Mouse (Mus musculus): Measurements from ENCODE around the gene Angptl2.
"Not testable (repeated sequence)": the region's sequence is repeated elsewhere in the genome, so short reads cannot be mapped to it uniquely, and the experiment has no call there.

Gene Angptl2

GRCm38 (mm10) chr2:33200368-33201068, 15.4 kb upstream of the Angptl2 start:
- no peak for DNase-seq (ENCODE audit: low read depth, low spot score)

- no peak for DNase-seq (ENCODE audit: low read depth, low spot score)
These were observed 12.6 kb upstream of the Angptl2 start for GRCm38 (mm10) chr2:33203284-33203683.

DNA sequence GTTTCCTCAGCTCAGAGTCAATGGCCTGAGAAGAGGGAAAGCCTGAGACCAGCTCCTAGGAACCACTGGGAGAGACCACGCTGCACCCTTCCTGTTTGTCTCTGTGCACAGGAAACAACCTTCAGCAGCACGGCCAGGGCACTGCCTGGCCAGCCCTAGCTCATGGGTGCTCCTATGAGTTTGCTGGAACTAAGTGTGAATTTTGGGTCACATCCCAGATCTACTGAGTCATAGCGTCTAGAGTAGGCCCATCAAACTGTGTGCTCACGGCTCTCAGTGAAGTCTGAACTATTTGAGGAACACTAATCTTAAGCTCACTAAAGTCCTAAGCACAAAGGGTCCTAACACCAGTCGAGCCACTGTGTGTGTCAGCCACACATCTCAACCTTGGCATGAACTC, 10.9 kb upstream of the Angptl2 start:
- no peak for DNase-seq (ENCODE audit: low read depth, low spot score)

GRCm38 (mm10) chr2:33205939-33206525, 9.8 kb upstream of the Angptl2 start:
- no peak for DNase-seq (ENCODE audit: low read depth, low spot score)

DNA sequence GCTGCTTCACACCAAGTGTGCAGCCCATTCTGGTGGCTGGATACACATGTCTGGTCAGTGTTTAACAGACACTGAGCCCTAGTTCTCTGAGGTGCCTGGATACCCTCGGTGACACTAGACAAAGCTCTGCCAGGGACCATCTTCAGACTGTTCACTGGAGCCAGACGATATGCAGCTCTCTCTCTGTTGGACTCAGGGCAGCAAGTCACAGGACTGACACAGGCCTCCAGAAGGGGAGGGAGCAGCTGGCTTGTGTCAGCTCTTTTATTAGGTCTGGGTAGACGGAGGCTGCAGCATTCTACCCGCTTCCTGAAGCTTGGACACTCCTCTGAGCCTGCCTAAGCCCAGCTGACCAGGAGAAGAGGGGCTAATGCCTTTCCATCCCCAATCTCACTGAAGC, 8.8 kb upstream of the Angptl2 start:
- no peak for DNase-seq (ENCODE audit: low read depth, low spot score)

- DNase-seq (ENCODE audit: low read depth, low spot score) = peak; percentile 18
These were observed 7.7 kb upstream of the Angptl2 start for GRCm38 (mm10) chr2:33208134-33208533.

DNA sequence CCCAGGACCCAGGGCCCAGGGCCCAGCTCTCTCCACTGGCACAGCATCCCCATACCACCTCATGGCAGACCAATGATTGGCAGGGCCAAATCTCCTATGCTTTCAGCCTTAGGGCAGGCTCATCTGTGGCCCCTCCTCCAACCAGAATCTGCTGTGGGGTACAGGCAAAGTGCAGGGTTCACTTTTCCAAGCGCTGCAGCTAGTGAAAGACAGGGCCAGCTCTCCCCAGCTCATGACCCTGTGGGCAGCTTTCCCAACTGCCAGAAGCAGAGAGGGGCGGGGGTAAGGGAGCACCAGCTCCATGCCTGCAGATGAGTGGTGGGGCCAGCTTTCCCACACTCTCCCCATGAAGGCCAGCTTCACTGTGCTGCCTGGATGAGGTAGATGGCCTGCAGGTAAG, 5.0 kb upstream of the Angptl2 start:
- DNase-seq (ENCODE audit: low read depth, low spot score) = no peak

DNA sequence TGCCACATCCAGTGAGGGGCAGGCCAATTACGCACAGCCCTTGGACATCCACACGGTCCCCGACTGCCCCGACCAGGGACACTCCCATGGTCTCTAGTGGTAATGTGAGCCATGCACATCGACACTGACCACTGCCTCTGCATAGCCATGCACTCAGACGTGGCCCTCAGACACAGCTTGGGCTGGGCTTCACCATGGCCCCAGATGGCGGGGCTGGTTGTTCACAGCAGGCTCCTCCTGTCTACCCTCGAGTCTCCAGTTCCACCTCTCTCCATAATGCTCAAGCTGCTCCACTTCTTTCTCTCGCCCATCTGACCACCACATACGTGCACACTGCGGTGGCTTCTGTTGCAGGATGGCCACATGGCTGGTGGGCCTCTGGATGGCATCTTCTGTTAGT, 4.6 kb upstream of the Angptl2 start:
- not testable (repeated sequence) for DNase-seq (ENCODE audit: low read depth, low spot score)

GRCm38 (mm10) chr2:33215177-33215699, 631 bp upstream of the Angptl2 start:
- no peak for DNase-seq (ENCODE audit: low read depth, low spot score)

- peak; percentile 19 for DNase-seq (ENCODE audit: low read depth, low spot score)
These were observed 966 bp downstream of the Angptl2 start for GRCm38 (mm10) chr2:33216645-33217424.

DNA sequence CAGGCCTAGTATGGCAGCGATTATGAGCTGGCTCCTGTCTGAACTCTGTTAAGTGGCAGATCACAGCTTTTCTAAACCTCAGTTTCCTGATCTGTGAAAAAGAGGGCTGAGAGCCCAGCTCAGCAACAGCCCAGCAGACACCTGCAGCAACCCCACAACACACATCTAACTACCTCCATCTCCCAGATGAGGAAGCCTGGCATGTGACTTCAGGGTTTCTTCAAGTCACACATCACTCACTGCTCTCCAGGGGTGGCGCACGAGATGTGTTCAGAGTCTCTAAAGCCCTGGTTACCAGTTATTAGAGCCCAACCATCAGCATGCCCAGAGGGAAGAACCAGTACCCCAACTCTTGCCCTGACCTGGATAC, 1.5 kb downstream of the Angptl2 start:
- peak; percentile 20 for DNase-seq (ENCODE audit: low read depth, low spot score)

GRCm38 (mm10) chr2:33218903-33219625, 3.2 kb downstream of the Angptl2 start:
- peak; percentile 48 for DNase-seq (ENCODE audit: low read depth, low spot score)

GRCm38 (mm10) chr2:33219637-33220036, 3.8 kb downstream of the Angptl2 start:
- DNase-seq (ENCODE audit: low read depth, low spot score) = no peak

DNA sequence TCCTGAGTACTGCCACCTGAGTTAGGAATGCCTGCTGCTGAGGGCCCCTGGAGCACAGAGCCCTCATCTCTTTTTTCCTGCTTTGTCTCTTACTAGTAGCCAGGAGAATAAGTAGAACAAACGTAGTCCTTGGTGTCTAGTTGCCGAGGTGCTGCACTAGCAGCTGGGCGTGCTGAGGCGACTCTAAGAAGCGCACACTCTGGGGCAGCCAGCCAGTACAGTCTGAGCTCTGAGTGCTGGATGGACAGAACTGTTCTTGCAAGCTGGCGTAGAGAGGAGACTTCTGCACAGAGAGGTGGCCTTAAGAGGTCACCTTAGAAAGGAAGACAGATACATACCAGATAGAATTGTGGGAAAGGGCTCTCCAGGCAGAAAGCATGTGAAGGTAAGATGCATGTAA, 4.4 kb downstream of the Angptl2 start:
- no peak for DNase-seq (ENCODE audit: low read depth, low spot score)

GRCm38 (mm10) chr2:33220674-33221338, 4.9 kb downstream of the Angptl2 start:
- DNase-seq (ENCODE audit: low read depth, low spot score) = no peak

DNA sequence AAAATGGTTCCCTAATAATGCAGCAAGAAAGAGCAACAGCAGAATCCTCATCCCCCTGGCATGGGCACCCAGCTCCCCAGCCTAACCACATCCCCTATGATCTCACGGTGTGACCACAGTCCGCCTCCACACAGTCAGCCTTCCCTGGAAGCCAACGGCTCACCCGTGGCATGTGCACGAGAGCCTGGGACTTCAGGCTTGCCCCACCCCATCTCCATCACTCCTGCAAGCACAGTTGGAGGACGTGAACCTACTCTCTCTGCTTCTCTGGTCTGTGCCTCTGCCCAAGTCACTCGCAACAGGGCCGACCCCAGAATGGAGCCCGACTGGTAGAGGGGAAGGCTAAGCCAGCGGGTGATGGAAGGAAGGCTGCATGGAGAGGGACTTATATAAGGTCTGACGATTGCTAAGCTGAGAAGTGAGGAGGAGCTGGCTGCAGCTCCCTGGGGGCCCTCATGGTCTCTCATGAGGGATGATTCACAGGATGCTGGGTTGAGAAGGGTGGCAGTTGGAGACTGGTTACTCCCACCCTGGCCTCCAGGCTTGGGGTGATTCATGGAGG, 5.6 kb downstream of the Angptl2 start:
- no peak for DNase-seq (ENCODE audit: low read depth, low spot score)

DNA sequence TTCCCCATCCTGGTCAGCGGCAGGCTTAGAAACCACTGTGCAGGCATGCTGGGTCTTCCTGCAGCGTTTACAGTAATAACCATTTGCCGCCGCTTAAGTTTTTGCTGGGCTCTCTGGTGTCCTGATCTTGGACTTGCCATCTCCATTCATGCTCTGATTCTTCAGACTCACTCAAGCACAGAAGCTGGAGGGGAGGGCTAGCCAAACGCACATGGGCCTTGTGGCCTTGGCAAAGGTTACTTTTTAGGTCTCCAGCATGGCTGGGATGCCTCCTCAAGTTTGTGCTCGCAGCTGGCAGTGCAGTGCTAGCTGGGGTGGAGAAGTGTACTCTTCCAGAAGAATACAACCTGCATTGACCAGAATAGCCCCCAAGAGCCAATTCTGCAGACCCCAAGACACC, 6.6 kb downstream of the Angptl2 start:
- no peak for DNase-seq (ENCODE audit: low read depth, low spot score)

DNA sequence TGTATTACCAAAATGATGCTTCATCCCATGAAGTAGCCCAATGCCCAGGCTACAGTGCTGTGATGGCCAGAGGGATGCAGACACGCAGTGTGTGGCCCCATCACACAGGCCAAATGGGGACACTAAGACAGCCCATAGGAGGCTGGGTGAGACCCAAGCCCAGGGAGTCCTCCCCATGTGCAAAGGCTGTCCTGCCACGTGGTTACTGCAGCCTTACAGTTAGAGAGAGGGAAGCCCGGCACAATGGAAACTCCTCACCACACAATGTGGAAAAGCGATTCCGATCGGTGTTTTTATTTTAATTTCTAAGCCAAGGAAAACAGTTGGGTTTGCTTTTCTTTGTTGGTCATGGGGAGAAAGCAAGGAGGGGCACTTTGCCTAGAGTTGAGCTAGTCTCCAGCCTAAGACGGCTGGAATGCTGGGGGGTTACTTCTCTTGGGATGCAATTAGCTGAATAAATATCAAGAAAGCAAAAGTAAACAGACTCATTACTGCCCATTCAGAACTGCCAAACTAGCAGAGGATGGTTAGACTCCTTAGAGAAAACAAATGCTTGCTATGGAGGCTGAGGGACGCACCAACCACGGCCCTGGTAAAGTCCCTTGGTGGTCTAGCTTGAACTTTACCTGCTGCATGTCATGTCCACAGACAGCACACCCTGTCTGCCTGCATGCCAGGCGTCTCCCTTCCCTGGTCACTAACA, 7.9 kb downstream of the Angptl2 start:
- DNase-seq (ENCODE audit: low read depth, low spot score) = no peak

DNA sequence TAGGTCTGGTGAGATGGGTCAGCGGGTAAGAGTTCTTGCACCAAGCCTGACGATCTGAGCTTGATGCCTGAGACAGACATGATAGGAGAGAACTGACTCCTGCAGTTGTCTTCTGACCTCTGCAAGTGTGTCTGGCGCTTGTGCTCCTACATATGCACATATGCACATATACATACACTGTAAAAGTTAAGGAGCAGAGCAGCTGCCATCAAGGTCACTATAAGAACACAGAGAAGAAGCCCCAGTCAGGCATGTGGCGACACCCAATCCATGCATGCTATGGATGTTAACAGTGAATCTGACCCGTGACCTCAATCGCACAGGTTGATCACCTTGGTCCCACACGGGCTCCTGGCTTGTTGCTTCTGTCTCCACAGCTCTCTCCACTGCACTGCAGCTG, 10.1 kb downstream of the Angptl2 start:
- DNase-seq (ENCODE audit: low read depth, low spot score) = no peak

GRCm38 (mm10) chr2:33228077-33228476, 12.2 kb downstream of the Angptl2 start:
- no peak for DNase-seq (ENCODE audit: low read depth, low spot score)

All from CD4-positive, CD25-positive, alpha-beta regulatory T cell, adult 2 months (primary cell).